Mouse (Mus musculus) heart, embryonic 16.5 days (tissue): ENCODE results near the gene Atxn3. TPM values are rescaled to one million over a fixed set of nuclear protein-coding genes. Genes with fewer than 3 reads are reported as not detected.

ENCODE experiments used
- ATAC-seq: fragments of 200-750 bp; cut with Nextera tagmentation; replicated peaks from 2 replicates; pipeline ENCODE4 v1.8.0; 2017; ENCODE audit warnings: moderate number of reproducible peaks; ENCODE audit not compliant: insufficient read depth, low FRiP score; ENCODE audit errors: extremely low read depth
- H3K27ac ChIP-seq: fragments of 300-500 bp; sonication (generic); 2 replicates; pipeline ENCODE4 v1.5.1; 2014; ENCODE audit warnings: mild to moderate bottlenecking, low read length, control low read depth, moderate library complexity
- H3K27me3 ChIP-seq: fragments of 300-500 bp; sonication (generic); 2 replicates; pipeline ENCODE4 v1.6.1; 2014; ENCODE audit warnings: low read length, mixed read lengths; ENCODE audit not compliant: control insufficient read depth, insufficient read depth
- H3K36me3 ChIP-seq: fragments of 300-500 bp; sonication (generic); 2 replicates; pipeline ENCODE4 v1.6.1; 2014; ENCODE audit not compliant: control insufficient read depth, insufficient read depth
- H3K4me1 ChIP-seq: fragments of 300-500 bp; sonication (generic); 2 replicates; pipeline ENCODE4 v1.6.1; 2014; ENCODE audit warnings: low read length, mixed read lengths; ENCODE audit not compliant: control insufficient read depth, insufficient read depth
- H3K4me2 ChIP-seq: fragments of 300-500 bp; sonication (generic); 2 replicates; pipeline ENCODE4 v1.6.1; 2014; ENCODE audit warnings: low read depth, mild to moderate bottlenecking, control low read depth, low read length
- H3K4me3 ChIP-seq: fragments of 300-500 bp; sonication (generic); 2 replicates; pipeline ENCODE4 v1.5.1; 2014; ENCODE audit warnings: mild to moderate bottlenecking, control low read depth, low read length
- H3K9ac ChIP-seq: fragments of 300-500 bp; sonication (generic); 2 replicates; pipeline ENCODE4 v1.6.1; 2014; ENCODE audit warnings: low read length, control low read depth
- H3K9me3 ChIP-seq: fragments of 300-500 bp; sonication (generic); replicated peaks from 2 replicates; pipeline ENCODE4 v1.6.1; 2016; ENCODE audit warnings: low read length; ENCODE audit not compliant: control insufficient read depth
- WGBS: fragments of 180-500 bp; shearing (Covaris S2); extraction: QIAGEN DNeasy Blood & Tissue Kit; methylation state at CpG from one replicate; pipeline ENCODE4 v1.1.7; 2014; 5-methylcytosine and 5-hydroxymethylcytosine counted together
- polyA plus RNA-seq: library from polyadenylated mRNA; unstranded; fragments of >200 nt; fragmentation: Nextera tagmentation; extraction: Ambion mirVana; gene quantifications from 2 replicates; pipeline ENCODE4 v1.2.1, GENCODE M21; 2015

Gene Atxn3
- polyA plus RNA-seq, 1 experiment from 2014 or later: 8.4 TPM

DNA sequence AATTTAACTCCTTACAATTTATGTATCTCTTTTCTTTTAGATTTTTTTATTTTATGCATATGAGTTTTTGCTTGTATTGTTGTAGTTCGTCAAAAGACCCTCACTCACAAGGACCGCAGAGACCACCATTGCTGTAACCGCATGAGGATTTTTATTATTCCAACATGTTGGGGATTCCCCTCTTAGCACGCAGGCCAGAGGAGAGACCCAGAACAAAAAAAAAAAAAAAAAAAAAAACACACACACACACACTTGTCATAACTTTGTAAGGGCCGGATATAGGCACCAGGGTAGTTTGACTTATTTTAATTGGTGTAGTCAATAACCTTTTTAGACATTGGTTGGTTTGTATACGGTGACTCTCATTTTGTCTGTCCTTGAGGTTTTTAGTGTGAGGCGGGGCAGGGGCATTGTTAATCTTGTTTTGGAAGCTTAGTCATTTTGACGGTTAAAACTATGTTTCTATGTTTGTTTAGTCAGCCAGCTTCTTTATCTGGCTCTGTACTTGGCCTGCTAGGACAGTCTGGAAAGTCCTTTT is 21.2 kb upstream of the Atxn3 start:
- no peak for ATAC-seq

DNA sequence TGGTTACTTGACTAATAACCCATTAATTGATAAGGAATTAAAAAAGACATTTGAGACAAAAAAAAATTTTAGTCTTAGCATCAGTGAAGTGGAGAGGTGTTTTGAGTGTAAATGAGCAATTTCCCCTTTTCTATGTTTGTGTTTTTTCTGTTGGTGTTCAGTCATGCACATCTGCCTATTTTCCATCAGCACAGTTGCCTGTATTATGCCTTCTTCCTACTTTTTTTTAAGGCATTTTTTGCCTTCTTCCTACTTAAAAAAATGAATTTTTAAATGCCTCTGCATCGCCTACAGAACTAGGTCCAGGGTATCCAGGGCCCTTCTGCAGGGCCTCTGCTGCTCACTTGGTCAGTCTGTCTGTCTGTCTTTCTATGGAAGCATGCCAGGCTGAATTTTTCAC is 20.5 kb upstream of the Atxn3 start:
- Histone ChIP-seq H3K27me3 (no peaks in the 10 kb centered on the region), H3K4me2 (no peak overlapping the region), H3K9me3 (no peaks in the 10 kb centered on the region), H3K27ac (no peak overlapping the region), H3K36me3 (peaks cover 11% of the 10 kb centered on the region), H3K4me3 (no peak overlapping the region), H3K9ac (no peak overlapping the region), H3K4me1 (peaks cover 25% of the 10 kb centered on the region)
- ATAC-seq: no peak
- WGBS: 89% methylated on average over 1 of the region's 1 CpGs

More for the DNA sequence above, 21.2 kb upstream of the Atxn3 start:
- no peaks in the 10 kb centered on the region for H3K9me3 ChIP-seq
- H3K27me3 ChIP-seq: no peaks in the 10 kb centered on the region
- no peak overlapping the region for H3K27ac ChIP-seq
- no peak overlapping the region for H3K4me3 ChIP-seq
- no peak overlapping the region for H3K9ac ChIP-seq
- WGBS: 82% methylated on average over 8 of the region's 8 CpGs
- no peak overlapping the region for H3K4me2 ChIP-seq
- peaks cover 24% of the 10 kb centered on the region for H3K4me1 ChIP-seq
- H3K36me3 ChIP-seq: peaks cover 18% of the 10 kb centered on the region

DNA sequence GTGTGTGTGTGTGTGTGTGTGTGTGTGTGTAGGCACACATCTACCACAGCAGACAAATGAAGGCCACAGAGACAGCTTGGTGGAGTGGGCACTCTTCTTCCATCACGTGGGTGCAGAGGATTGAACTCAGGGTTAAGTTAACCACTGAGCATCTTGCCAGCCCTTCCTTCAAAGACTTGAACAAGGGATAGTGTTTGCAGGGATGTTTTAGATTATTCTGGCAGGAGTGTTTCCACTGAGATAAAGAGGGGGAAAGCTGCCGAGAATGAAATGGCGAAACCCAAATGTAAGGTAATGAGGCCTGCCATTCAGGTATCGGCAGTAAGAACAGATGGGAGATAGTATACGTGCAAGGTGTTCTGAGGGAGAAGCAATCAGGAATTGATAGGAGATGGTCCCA is 20.1 kb upstream of the Atxn3 start:
- peaks cover 25% of the 10 kb centered on the region for H3K4me1 ChIP-seq

DNA sequence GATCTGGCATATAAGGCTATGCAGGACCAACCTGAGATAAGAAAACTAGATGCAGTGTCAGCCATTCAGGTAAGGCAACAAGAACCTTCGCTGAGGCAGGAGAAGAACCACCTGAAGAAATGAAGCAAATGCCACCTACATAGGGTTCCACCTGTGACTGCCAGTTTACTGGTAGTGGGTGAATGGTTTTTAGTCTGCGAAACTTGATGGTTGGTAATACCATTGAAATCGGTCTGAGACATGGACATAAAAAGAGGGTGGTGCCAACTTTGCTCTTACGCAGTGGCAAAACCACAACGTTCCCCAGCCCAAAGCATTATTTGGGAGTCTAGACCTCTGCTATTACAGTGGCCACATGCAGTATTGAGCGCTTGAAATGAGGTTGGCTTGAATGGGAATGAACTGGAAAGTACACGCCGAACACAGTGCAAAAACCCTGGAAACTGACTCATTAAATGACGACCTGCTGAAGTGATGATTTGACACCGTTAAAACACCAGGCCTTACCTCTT is 19.4 kb upstream of the Atxn3 start:
- Histone ChIP-seq H3K4me1 (peaks cover 25% of the 10 kb centered on the region), H3K9me3 (no peaks in the 10 kb centered on the region), H3K27ac (no peak overlapping the region), H3K27me3 (no peaks in the 10 kb centered on the region), H3K4me2 (no peak overlapping the region), H3K4me3 (no peak overlapping the region), H3K36me3 (peaks cover 4% of the 10 kb centered on the region; the same call in 1 of the 2 replicates), H3K9ac (no peak overlapping the region)
- WGBS: 91% methylated on average over 10 of the region's 10 CpGs
- no peak for ATAC-seq

More for the DNA sequence above, 20.1 kb upstream of the Atxn3 start:
- H3K36me3 ChIP-seq: peaks cover 7% of the 10 kb centered on the region
- 71% methylated on average over 5 of the region's 5 CpGs for WGBS
- no peak overlapping the region for H3K4me2 ChIP-seq
- H3K27ac ChIP-seq: no peak overlapping the region
- H3K9ac ChIP-seq: no peak overlapping the region
- no peak overlapping the region for H3K4me3 ChIP-seq
- H3K9me3 ChIP-seq: no peaks in the 10 kb centered on the region
- H3K27me3 ChIP-seq: no peaks in the 10 kb centered on the region
- no peak for ATAC-seq

DNA sequence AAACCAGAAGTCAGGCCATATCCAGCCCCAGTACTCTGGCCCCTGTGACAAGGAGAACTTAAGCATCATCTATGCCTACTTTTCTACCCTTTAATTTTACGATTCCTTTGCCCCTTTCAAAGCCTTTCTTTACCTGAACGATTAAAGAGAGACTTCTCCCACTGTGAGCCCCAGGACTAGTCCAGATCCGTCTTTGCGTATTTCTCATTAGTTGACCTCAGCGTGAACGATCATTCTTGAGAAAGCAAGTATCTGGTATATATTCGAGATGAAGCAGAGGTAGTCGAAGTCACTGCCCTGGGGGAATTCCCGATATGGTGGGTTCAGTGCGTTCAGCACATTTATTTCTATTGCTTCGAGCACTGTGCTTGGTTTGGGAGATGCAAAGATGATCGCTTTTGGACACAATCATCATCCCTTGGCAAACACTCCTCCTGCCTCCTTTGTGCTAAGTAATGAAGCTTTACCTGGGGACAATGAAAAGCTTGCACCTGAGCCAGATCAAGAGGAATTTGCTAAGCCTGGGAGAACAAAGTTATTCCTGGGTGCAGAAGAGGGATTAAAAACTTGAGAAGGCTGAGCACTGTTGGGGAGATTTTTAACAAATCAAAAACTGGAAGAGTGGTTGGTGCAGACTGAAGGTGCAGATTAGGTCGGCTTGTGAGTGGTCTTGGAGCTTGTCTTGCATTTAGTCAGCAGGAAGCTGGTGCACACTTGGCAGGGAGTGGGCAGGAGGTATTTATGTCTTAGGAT is 18.8 kb upstream of the Atxn3 start:
- ATAC-seq: no peak
- WGBS: 23% methylated on average over 13 of the region's 13 CpGs

DNA sequence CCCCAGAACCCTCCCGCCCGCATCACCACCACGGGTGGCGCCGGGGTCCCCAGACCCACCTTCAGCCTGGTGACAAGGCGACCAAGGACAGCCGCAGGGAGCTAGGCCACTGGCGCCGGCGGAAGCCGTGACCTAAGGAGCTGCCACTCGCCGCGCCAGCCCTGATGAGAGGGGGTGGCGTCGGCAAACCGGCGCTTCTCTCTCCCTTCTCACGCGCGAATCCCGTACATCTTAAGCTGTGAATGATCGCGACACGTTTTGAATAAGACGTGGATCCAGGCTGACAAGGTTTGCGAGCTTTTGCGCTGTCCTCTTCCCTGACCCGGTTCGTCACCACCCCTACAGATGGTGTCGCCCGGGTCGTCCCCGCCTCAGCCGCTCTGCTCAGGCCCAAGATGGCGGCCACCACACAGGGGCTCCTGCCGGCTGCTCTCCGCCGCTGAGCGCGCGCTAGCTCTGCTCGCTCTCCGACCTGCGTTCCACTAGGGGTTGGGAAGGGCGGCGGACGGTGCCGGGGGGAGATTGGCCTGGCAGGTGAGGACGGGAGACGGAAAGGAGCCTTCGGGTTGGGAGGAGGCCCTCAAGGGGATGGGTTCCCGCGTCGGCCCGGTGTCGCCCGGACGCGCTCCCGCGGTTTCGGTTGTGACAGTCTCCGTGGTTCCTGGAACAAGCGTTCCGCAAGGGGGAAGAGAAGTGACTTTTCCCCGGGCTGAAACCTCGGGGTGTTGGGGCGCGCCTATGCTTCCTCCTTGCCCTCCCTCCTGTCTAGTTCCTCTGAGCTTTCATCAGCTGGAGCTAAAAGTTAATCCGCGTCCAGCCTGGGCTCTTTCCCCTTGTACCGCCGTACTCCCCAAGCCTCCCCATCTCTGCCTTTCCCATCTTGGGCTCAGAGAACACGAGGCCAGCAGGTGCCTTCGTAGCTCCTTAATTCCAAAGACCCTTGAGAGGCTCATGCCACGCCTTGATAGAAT is 17.8 kb upstream of the Atxn3 start, which contains the start of gene Cpsf2:
TSS of gene Cpsf2 (plus strand) at position 388 of the 971 bp plus-strand sequence.
- ATAC-seq: peak; percentile 95
- Histone ChIP-seq H3K4me2 (peak within 1 kb of the TSS; percentile 69), H3K27ac (peak within 1 kb of the TSS; percentile 90), H3K36me3 (no peaks in the 10 kb centered on the region), H3K27me3 (no peaks in the 10 kb centered on the region), H3K9ac (peak within 1 kb of the TSS; percentile 96), H3K4me1 (peaks cover 27% of the 10 kb centered on the region), H3K9me3 (no peaks in the 10 kb centered on the region), H3K4me3 (peak within 1 kb of the TSS; percentile 82)
- WGBS: under 1% methylated on average over 77 of the region's 77 CpGs

More for the DNA sequence above, 18.8 kb upstream of the Atxn3 start:
- Histone ChIP-seq H3K36me3 (peaks cover 1% of the 10 kb centered on the region; the same call in 1 of the 2 replicates), H3K4me2 (peak overlapping the region; percentile 64), H3K4me3 (peak overlapping the region; percentile 82), H3K9me3 (no peaks in the 10 kb centered on the region), H3K27ac (peak overlapping the region; percentile 90), H3K9ac (peak overlapping the region; percentile 96), H3K27me3 (no peaks in the 10 kb centered on the region), H3K4me1 (peaks cover 25% of the 10 kb centered on the region)

DNA sequence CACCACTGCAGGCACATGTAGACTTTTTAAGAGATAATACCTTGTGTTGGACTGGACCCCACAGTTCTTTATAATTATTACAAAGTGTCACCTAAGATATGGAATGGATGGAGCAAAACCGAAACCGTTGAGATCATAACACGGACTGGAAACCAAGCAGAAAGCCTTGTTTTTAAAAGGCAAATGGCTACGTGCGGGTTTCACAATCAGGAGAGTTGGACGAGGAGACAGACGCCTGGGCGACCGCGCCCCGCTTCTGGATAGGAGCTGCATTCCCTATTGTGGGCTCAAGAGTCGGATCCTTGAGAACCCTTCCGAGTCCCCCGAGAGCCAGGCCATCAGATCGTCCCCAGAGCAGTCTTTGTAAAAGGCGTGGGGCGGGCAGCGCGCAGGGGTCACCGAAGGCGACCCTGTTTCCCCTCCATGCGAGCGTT is 17.1 kb upstream of the Atxn3 start:
- Histone ChIP-seq H3K4me3 (peak overlapping the region; percentile 82), H3K9me3 (no peaks in the 10 kb centered on the region), H3K27ac (peak overlapping the region; percentile 90), H3K4me2 (peak overlapping the region; percentile 69), H3K4me1 (peaks cover 25% of the 10 kb centered on the region), H3K27me3 (no peaks in the 10 kb centered on the region), H3K9ac (peak overlapping the region; percentile 96), H3K36me3 (no peaks in the 10 kb centered on the region)
- peak; percentile 33 for ATAC-seq
- under 1% methylated on average over 23 of the region's 23 CpGs for WGBS

DNA sequence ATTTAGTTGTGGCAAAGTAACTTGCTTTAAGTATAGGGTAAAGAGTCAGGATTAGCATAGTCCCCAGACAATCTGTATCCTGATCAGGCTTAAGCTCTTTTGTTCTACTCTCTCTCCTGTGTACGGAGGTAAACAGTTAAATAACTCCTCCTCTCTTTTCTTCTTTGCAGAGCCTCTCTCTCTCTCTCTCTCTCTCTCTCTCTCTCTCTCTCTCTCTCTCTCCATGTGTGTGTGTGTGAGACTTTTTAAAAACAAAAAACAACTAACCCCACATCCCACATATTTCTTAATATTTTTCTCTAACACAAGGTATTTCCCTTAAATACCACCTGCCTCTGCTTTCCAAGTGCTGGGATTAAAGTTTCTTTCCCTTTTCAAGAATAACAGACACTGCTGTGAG is 16.5 kb upstream of the Atxn3 start:
- H3K36me3 ChIP-seq: no peaks in the 10 kb centered on the region
- 19% methylated on average over 1 of the region's 1 CpGs for WGBS
- peak overlapping the region; percentile 82 for H3K4me3 ChIP-seq
- H3K4me1 ChIP-seq: peaks cover 20% of the 10 kb centered on the region
- ATAC-seq: no peak
- peak overlapping the region; percentile 69 for H3K4me2 ChIP-seq
- H3K27me3 ChIP-seq: no peaks in the 10 kb centered on the region
- H3K9ac ChIP-seq: peak overlapping the region; percentile 96
- H3K27ac ChIP-seq: no peak overlapping the region
- H3K9me3 ChIP-seq: no peaks in the 10 kb centered on the region
